Mouse (Mus musculus) heart, adult 2 months (tissue): ENCODE data around the gene Mapk13.

ENCODE experiments used
- CTCF ChIP-seq: fragments of 200-600 bp; IDR thresholded peaks from 2 replicates; pipeline ENCODE4 v1.8.1; 2022; ENCODE audit warnings: antibody characterized with exemption, mild to moderate bottlenecking, moderate library complexity
- EP300 ChIP-seq: fragments of 200-500 bp; IDR thresholded peaks from 2 replicates; pipeline ENCODE4 v1.6.1; 2011; ENCODE audit warnings: low read depth, low read length, control low read depth; ENCODE audit not compliant: insufficient read depth
- POLR2A ChIP-seq: fragments of 200-500 bp; IDR thresholded peaks from 2 replicates; pipeline ENCODE4 v1.6.1; 2011; ENCODE audit warnings: mild to moderate bottlenecking, low read depth, low read length, control low read depth; ENCODE audit not compliant: insufficient read depth

- TF ChIP-seq POLR2A (no peak), CTCF (no peak), EP300 (no peak)
Measured at GRCm38 (mm10) chr17:28757470-28757869, 11.6 kb upstream of the Mapk13 start.
